Mouse (Mus musculus): Measurements from ENCODE around the gene Slc25a24. TPM values are rescaled to one million over a fixed set of nuclear protein-coding genes. Genes with fewer than 3 reads are reported as not detected.

Gene Slc25a24
- 10 to 100 TPM; 17.2 to 22.7 TPM for polyA plus RNA-seq (2017; shearing (Covaris generic))

DNA sequence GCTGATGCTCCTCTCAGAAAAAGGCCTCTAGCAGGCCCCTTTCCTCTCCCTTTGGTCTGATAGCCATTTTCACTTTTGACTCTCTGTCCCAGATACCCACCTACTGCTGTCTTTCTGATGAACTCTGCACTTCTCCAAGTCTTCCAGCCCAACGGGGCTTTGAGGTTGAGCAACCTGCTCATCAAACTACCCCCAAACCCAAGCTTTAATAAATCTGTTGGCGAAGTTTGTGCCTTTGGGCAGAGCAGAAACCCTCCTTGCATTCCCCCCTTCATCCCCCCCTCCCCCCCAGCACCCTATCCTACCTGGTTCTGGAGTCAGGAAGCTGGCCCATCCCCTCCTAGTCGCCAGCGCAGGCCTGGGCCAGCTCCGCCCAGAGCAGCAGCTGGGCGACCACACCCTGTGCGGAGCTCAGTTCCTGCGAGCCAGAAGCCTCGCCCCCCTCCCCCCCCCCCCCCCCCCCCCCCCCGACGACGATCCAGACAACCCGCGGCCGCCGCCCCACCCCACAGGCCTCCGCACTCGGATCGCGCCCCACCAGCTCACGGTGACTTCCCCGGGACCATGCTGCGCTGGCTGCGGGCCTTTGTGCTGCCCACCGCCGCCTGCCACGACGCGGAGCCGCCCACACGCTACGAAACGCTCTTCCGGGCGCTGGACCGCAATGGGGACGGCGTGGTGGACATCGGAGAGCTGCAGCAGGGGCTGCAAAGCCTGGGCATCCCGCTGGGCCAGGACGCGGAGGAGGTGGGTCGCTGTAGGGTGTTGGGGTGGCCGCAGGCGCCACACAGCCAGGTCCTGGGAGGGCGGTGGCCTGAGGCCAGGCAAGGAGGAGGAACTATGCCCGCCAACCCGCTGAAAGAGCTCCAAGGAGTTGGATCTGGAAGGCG lies at the start of gene Slc25a24:
Gene Slc25a24, plus strand, starts transcription at position 509 of the 890 bp plus-strand sequence.

DNA sequence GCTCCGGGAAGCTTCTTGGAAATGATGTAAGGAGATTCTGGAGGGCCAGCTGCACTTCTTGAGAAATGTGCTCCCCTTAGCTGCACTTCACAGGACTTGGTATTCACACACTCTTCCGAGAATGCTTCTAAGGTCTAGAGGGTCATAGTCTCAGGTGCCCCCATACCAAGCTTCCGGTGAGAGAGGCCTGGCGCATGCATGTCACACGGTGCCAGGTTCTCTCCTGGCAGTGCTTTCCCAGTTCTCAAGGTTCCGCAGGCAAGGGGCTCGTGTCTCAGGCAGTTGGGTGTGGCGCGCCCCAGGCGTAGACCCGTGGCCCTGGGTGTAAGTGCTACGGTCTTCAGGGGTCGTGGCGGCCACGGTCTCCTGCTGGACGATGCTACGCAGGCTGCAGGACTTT lies 42.8 kb upstream of the Slc25a24 start, which contains the start of gene Slc25a54:
Gene Slc25a54, plus strand, starts transcription at position 301 of the 400 bp plus-strand sequence.

Other genes with a start within 250 kb of the Slc25a24 start
- under 1 TPM; 0.25 to 0.63 TPM for gene Fndc7, start 233.1 kb upstream of the Slc25a24 start, polyA plus RNA-seq (2017; shearing (Covaris generic))
- gene Prpf38b, start 211.4 kb upstream of the Slc25a24 start, polyA plus RNA-seq (2017; shearing (Covaris generic)): 100 to 1,000 TPM; 174 to 217 TPM
- under 1 TPM in 1 of 2 experiments, not detected in 1; 0.32 TPM for gene Henmt1, start 183.3 kb upstream of the Slc25a24 start, polyA plus RNA-seq (2017; shearing (Covaris generic))
- not detected for gene Gm9857, start 182.7 kb upstream of the Slc25a24 start, polyA plus RNA-seq (2017; shearing (Covaris generic))
- 1 to 10 TPM; 2.9 to 4.1 TPM for gene Fam102b, start 95.5 kb upstream of the Slc25a24 start, polyA plus RNA-seq (2017; shearing (Covaris generic))
- not detected for gene Slc25a54, start 42.7 kb upstream of the Slc25a24 start, polyA plus RNA-seq (2017; shearing (Covaris generic))
- gene Vav3, start 217.5 kb downstream of the Slc25a24 start, polyA plus RNA-seq (2017; shearing (Covaris generic)): 10 to 100 TPM; 18.8 to 29.1 TPM

All from activated CD4-positive, CD25-positive, alpha-beta regulatory T cell (primary cell).